Mouse (Mus musculus) heart, adult 11 months (tissue): ENCODE measurements around the gene Cpvl.

Experiments used
- DNase-seq: peaks from one replicate; pipeline ENCODE4 v3.0.0; 2022

The Cpvl gene

GRCm38 (mm10) chr6:53881235-53881606 lies 97.2 kb downstream of the Cpvl start:
- peak; percentile 83 for DNase-seq

GRCm38 (mm10) chr6:53880530-53881234 lies 97.8 kb downstream of the Cpvl start:
- peak; percentile 90 for DNase-seq

- DNase-seq = peak; percentile 62
Measured at GRCm38 (mm10) chr6:53879567-53879966, 98.9 kb downstream of the Cpvl start.

GRCm38 (mm10) chr6:53874881-53875429 lies 103.5 kb downstream of the Cpvl start:
- peak; percentile 56 for DNase-seq

- no peak for DNase-seq
Measured at GRCm38 (mm10) chr6:53871903-53872302, 106.6 kb downstream of the Cpvl start.

GRCm38 (mm10) chr6:53863011-53863410 lies 115.5 kb downstream of the Cpvl start:
- peak; percentile 91 for DNase-seq

GRCm38 (mm10) chr6:53859106-53859505 lies 119.4 kb downstream of the Cpvl start:
- peak; percentile 95 for DNase-seq

- peak; percentile 87 for DNase-seq
Measured at GRCm38 (mm10) chr6:53857822-53858221, 120.6 kb downstream of the Cpvl start.

GRCm38 (mm10) chr6:53856775-53857174 lies 121.7 kb downstream of the Cpvl start:
- peak; percentile 87 for DNase-seq

GRCm38 (mm10) chr6:53854971-53855856 lies 123.3 kb downstream of the Cpvl start:
- no peak for DNase-seq

GRCm38 (mm10) chr6:53854226-53854625 lies 124.2 kb downstream of the Cpvl start:
- DNase-seq = no peak

- DNase-seq = no peak
Measured at GRCm38 (mm10) chr6:53853546-53853945, 124.9 kb downstream of the Cpvl start.

- DNase-seq = no peak
Measured at GRCm38 (mm10) chr6:53844626-53845025, 133.8 kb downstream of the Cpvl start.

GRCm38 (mm10) chr6:53825213-53825612 lies 153.3 kb downstream of the Cpvl start:
- peak; percentile 97 for DNase-seq
